Mouse (Mus musculus): ENCODE measurements around the gene Gm8229. TPM values are rescaled to one million over a fixed set of nuclear protein-coding genes. Genes with fewer than 3 reads are reported as not detected.

Gene Gm8229
- not detected in 2 replicates for polyA plus RNA-seq (2015; fragmentation: Nextera tagmentation; extraction: Ambion mirVana)

DNA sequence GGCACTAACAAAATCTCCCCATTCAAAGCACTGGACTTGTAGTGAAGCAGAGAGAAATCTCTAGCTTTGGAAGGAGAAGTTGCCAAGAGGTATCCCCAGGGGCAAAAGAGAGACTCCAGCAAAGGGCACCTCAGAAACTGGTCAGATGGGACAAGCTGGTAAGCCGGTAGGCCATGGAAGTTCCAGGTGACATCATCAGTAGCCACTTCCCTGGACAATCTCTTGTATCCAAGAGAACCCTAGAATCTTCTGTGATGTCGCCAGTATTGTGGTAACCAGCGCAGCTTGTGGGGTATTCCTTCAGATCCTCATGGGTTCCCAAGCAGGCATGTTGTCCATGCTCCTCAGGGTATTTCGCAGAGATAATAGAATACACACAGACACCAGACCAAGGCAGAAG, at the start of gene Gm8229:
Gm8229 (plus strand) TSS at position 301 of the 400 bp plus-strand sequence.

DNA sequence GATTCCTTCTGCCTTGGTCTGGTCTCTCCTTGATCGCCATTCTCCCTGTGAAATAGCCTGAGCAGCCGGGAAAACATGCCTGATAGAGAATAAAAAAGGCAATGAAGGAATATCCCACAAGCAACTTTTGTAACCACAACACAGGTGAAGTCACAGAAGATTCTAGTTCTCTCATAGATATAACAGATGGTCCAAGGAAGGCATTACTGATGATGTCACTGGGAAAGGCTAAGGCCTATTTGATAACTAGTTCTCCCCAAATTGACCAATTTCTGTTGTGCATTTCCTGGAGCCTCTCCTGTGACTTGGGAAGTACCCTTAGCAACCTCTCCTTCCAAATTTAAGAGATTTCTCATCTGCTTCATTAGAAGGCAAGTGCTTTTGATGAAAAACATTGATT, 26.7 kb upstream of the Gm8229 start, which contains the start of gene Gm5930:
Gm5930 (minus strand) TSS at position 101 of the 400 bp plus-strand sequence.

DNA sequence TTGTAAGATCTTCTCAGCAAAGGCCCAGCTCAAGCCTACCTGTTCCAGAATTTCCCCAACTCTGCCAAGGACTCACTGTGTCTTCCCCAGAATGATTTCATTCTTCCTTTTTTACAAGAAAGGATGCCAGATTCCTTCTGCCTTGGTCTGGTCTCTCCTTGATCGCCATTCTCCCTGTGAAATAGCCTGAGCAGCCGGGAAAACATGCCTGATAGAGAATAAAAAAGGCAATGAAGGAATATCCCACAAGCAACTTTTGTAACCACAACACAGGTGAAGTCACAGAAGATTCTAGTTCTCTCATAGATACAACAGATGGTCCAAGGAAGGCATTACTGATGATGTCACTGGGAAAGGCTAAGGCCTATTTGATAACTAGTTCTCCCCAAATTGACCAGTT, 45.4 kb downstream of the Gm8229 start, which contains the start of gene Gm3371:
Gm3371 (minus strand) TSS at position 101 of the 400 bp plus-strand sequence.

Other genes with a start within 250 kb of the Gm8229 start
- not detected in 2 replicates for gene Gm3327, start 241.5 kb upstream of the Gm8229 start, polyA plus RNA-seq (2015; fragmentation: Nextera tagmentation; extraction: Ambion mirVana)
- not detected in 2 replicates for gene Gm8212, start 167.7 kb upstream of the Gm8229 start, polyA plus RNA-seq (2015; fragmentation: Nextera tagmentation; extraction: Ambion mirVana)
- not detected in 2 replicates for gene 4930503E14Rik, start 152.1 kb upstream of the Gm8229 start, polyA plus RNA-seq (2015; fragmentation: Nextera tagmentation; extraction: Ambion mirVana)
- not detected in 2 replicates for gene Gm8220, start 79.8 kb upstream of the Gm8229 start, polyA plus RNA-seq (2015; fragmentation: Nextera tagmentation; extraction: Ambion mirVana)
- gene Gm5930, start 26.8 kb upstream of the Gm8229 start, polyA plus RNA-seq (2015; fragmentation: Nextera tagmentation; extraction: Ambion mirVana), result not detected in 2 replicates
- not detected in 2 replicates for gene Gm3371, start 45.3 kb downstream of the Gm8229 start, polyA plus RNA-seq (2015; fragmentation: Nextera tagmentation; extraction: Ambion mirVana)
- not detected in 2 replicates for gene Gm8232, start 68.3 kb downstream of the Gm8229 start, polyA plus RNA-seq (2015; fragmentation: Nextera tagmentation; extraction: Ambion mirVana)
- not detected in 2 replicates for gene BC061237, start 127.1 kb downstream of the Gm8229 start, polyA plus RNA-seq (2015; fragmentation: Nextera tagmentation; extraction: Ambion mirVana)
- not detected in 2 replicates for gene Gm17093, start 152.9 kb downstream of the Gm8229 start, polyA plus RNA-seq (2015; fragmentation: Nextera tagmentation; extraction: Ambion mirVana)
- gene Gm8247, start 217.8 kb downstream of the Gm8229 start, polyA plus RNA-seq (2015; fragmentation: Nextera tagmentation; extraction: Ambion mirVana), result not detected in 2 replicates